Mouse (Mus musculus): ENCODE data around the gene Pbld2.
"Not testable (repeated sequence)": the region's sequence is repeated elsewhere in the genome, so short reads cannot be mapped to it uniquely, and the experiment has no call there.

The Pbld2 gene

DNA sequence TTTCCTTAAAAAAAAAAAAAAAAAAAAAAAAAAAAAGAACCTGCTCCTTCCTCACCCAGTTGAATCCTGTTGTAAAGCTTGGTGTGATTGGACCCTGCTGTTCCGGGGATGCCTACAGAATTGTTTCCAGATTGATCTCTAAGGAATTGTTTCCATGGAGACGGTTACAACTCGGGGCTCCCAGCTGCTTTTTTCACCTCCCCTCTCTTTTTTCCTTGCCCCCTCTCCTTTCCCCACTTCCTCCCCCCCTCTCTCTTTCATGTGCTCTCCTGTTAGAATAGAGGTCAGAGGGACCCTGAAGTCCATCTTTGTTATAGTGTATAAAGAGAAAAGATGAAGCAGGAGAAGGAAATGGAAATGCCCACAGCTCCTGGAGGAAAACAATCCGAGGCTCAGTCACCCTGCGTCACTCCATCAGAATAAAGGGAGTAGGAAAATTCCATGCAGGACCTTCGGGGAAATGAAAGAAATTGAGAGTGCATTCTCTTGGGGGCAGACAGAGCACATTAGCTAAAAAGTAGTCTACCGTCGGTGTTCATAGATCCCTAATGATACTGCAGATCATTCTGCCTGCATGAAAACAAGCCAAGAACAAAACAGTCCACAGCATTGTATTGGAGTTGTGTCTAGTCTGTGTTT lies 2.2 kb downstream of the Pbld2 start:
- DNase-seq: peak in 1 of 2 experiments; percentile 28

DNA sequence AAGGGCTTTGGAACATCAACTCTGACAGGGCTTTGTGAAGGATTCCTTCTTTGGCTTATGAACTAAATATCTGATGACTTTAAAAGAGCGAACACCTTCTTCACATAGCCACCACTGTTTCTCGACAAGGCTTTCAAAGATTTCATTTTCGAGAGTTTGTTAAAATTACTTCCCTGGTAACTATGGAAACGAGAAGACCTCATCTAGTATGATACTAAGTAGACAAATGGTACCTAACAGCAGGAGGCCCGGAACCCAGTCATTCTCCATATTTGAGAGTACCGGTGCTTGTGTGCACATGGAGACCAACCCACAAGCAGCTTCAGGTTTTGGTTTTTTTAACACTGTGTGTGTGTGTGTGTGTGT lies 2.7 kb downstream of the Pbld2 start:
- no peak for DNase-seq

DNA sequence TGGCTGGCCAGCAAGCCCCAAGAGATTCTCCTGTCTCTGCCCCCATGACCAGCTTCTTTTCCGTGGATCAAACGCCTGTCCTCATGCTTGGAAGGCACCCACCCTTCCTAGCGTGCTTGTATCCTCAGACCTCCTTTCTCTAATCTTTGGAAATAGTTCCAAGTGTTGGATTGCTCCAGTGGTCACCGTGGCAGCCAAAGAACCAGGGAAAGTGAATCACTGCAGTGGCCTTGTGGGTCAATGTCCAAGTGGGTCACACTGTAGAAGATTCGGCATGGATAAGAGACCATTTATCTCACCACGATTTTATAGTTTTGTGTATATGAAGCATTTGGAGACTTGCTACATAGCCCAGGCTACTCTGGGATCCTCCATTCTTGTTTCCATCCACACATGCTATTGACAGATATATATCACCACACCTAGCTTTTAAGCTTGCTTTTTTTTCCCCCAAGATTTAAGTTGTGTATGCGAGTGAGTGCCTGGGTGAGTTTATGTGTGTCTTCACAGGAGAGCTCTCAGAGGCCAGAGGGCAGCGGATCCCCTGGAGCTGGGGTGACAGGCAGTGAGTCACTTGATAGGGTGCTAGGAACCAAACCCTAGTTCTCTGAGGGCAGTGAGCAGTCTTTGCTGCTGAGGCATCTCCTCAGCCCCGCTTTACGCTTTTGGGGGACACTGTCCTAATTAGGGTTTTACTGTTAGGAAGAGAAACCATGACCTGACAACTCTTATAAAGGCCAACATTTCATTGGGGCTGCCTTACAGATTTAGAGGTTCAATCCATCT lies 3.5 kb downstream of the Pbld2 start:
- no peak for DNase-seq

DNA sequence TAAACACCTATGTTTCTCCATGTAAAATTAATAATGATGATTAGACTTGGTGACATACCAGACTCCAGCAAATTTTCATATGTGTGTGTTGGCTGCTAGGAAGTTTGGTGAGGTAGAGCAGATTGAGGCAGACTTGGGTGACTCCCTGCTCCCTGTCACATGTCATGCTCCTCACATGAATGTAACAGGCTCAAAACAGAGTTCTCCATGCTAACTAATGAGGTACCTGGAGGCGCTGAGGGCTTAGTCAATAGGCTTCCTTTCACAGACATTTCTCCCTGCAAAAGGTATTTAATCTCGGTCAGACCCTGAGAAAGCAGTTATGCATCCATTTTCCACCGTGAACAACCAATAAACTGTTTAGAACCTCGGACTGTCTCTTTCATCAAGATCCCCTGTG lies 4.3 kb downstream of the Pbld2 start:
- DNase-seq: no peak

DNA sequence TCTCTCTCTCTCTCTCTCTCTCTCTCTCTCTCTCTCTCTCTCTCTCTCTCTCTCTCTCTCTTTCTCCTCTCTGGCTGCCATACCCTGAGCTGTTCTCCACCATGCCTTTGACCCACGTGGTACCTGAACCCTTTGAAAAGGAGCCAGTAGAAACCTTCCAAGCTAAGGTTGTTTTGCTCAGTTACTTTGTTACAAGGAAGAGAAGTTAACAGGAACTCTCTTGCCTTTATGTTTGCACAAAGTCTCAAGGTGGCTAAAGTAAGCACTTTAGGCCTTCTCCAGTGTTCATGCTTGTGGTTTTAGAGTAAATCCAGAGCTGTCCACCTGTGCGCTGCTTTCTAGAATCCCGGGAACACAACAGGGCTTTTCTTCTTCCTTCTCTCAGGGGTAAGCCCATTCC lies 8.2 kb downstream of the Pbld2 start:
- DNase-seq: no peak

DNA sequence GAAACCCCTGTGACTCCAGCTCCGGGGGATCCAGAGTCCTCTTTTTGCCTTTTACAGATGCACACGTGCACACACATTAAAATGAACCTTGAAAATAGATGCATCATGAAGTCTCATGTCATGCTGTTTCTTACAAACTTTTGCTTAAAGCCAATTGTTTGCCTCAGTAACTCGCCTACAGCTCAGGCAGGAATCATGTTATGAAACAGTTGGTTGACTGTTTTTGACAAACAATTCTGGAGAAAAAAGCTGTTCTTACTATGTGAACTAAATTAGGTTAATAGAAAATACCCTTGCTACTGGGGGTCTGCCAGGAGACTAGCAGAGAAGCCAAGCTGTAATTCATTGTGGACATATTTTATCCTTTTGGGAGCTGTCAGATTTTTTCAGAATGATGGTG lies 8.8 kb downstream of the Pbld2 start:
- DNase-seq: no peak

DNA sequence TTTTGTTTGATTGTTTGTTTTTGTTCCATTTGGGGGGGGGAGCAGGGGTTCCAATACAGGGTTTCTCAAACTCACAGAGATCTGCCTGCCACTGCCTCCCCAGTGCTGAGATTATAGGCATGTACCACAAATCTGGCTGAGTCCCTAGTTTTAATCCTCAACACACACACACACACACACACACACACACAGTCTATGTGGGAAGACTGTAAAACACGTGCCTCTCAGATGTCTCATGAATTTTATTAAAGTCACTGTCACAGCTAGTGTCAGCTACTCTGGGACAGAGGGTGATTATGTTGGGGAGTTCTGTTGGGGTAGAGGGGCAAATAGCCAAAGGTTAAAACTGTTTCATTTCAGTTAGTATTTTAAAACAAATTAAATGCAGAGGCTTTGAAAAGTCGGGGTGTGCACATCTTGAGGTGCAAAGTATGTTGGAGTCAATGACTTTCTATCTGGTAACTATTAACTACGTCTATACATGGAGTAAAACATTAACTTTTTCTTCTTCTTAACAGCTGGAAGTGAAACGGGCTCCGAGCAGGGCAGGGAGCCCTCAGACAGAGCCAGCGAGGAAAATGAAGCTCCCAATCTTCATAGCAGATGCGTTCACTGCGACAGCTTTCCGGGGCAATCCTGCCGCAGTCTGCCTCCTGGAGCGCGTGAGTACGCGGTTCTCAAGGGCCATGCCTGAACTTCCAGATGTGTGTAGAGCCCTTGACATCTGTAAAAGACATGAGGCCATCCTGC lies 14.6 kb downstream of the Pbld2 start:
- DNase-seq: no peak

DNA sequence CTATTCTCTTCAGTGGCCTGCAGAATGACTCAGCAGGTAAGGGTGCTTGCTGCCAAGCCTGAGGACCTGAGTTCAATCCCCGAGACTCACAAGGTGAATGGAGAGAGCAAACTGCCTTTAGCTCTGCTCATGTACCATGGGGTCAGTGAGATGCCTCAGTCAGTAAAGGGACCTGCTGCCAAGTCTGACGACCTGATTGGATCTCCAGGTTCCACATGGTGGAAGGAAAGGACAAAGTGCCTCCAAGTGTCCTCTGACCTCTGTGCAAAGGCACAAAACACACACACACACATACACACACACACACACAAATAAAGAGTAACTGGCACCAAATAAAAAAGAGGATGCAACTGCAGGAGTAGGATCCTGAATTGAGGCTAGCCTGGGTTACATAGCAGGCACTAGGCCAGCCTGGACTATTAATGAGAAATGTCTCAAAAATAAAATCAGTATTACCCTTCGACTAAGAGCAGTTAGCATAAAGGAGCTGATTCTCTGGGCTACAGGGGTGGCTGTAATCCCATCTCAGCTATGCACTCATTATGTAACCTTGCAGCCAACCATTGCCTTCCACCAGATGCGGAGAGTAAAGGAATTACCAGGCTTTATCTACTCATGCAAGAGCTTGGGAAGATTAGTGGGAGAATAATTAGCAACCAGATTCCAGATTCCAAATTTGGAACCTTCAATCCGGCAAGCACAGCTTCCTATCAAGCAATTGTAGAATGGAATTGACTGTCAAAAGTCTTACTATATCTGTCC lies 15.9 kb downstream of the Pbld2 start:
- no peak for DNase-seq

DNA sequence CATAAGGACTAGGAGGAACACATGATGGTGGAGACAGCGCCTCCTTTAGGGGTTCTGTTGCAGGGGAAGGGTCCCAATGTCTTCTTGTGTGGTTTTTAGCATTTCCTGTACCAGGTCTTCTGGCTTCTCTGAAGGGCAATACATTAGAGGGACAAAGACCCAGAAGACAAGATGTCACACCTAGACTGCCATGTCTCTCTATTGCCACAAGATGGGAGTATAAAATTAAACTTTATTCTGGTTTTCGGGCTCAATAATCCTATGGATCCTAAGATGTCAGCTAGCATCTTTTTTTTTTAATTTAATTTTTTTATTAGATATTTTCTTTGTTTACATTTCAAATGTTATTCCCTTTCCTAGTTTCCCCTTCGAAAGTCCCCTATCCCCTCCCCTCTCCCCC lies 19.0 kb downstream of the Pbld2 start:
- no peak for DNase-seq

DNA sequence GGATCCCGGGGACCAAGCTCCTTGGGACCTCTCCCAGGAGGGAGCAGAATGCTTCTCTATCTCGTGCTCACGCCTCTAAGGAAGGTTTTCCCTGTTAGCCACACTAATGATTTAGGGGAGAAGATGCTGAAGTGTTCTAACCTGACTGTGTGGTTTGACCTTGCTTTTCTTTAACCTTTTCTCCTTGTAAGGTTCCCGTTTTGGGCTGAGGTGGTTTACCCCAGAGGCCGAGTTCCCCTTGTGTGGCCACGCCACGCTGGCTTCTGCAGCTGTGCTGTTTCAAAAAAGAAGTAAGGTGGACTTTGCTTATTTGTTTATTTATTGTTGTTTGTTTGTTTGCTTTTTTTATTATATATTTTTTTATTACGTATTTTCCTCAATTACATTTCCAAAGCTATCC lies 23.6 kb downstream of the Pbld2 start:
- no peak for DNase-seq

DNA sequence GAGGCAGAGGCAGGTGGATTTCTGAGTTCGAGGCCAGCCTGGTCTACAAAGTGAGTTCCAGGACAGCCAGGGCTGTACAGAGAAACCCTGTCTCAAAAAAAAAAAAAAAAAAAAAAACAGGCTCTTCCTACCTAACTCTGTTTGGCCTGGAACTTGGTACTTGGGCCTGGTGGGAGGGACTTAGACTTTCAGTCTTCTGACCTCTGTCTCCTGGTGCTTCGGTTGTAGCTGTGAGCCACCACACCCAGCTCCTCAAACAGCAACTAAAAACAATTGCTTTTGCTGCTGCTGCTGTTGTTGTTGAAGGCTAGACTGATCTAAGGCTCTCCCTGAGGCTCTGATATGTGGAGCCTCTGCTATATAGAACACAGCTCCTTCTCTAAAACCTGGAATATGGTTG lies 25.0 kb downstream of the Pbld2 start:
- no peak for DNase-seq

DNA sequence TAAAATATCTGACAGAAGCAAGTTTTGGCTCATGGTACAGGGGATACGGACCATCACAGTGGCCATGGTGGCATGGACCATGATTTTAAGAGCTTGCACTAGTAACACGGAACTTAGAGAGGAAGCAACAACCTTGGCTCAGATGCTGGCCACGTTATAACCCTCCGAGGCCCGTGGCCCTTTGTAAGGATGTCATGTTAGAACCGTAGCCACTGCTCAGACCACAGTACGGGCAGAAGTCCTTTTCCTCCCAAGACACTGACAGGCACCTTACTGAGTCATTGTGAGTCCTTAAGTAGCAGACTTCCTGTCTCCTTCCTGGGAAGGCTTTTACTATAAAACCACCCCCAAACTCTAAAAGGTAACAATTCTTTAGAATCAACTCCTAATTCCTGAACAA lies 27.2 kb downstream of the Pbld2 start:
- DNase-seq: no peak

DNA sequence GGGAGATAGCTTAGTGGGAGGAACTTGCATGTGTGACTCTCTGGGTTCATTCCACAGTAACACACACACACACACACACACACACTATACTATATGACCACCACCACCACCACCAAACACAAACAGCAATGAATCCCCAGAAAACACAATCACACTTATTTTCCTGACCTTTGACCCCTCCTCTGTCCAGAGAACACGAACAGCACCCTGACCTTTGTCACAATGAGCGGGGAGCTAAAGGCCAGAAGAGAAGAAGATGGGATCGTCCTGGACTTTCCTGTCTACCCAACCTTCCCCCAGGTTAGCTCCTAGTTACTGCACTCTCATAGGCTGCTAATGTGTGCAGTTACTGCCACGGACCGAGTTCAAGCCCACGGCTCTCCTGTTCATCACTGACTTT lies 27.9 kb downstream of the Pbld2 start:
- DNase-seq: no peak

DNA sequence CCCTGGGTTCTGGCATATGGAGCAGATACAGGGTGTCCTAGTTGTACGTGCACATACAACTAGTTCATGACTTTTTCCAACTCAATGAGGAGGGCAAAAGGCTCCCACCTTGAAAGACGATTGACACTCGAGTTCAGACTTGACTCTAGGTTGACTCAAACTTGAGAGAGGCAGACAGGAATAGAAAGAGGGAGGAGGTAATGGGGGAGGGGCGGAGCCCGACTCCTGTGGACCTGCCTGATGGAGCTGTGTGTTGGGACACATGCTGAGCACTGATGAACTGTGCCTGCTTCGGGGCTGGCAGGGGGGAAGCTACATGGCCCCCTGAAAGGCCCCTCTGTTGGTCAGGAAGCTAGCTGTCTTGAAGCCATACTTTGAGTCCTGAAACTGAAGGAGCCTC lies 28.9 kb downstream of the Pbld2 start:
- no peak for DNase-seq

DNA sequence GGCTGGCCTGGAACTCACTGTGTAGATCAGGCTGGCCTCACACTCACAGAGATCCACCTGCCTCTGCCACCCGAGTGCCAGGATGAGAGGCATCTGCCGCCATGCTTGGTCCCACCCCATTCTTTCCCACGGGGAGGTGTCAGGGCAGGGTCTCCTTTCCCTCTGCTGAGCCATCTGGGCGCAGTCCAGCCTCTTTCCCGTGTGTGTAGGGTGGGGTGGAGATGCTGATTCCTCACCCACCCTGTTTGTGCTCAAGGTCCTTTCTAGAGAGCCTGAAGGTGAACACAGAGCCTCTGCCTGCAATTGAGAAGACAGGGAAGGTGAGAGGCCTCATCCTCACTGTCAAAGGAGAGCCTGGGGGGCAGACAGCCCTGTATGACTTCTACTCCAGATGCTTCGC lies 30.0 kb downstream of the Pbld2 start:
- not testable (repeated sequence) for DNase-seq

DNA sequence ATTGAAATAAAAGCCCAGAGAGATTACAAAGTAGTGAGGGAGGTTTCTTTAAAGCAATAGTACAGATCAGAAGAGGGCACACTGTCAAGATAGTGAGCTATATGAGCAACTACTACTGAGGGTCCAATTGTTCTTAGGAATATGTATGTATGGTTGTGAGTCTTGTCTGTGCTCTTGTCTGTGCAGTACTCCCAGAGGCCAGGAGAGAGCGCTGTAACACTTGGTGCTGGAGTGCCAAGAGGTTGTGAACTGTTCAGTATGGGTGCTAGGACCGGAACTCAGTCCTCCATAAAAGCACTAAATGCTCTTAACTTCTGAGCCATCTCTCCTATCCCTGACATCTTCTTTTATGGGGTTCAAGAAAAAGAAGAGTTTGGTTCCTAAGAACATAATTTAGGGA lies 30.5 kb downstream of the Pbld2 start:
- no peak for DNase-seq

DNA sequence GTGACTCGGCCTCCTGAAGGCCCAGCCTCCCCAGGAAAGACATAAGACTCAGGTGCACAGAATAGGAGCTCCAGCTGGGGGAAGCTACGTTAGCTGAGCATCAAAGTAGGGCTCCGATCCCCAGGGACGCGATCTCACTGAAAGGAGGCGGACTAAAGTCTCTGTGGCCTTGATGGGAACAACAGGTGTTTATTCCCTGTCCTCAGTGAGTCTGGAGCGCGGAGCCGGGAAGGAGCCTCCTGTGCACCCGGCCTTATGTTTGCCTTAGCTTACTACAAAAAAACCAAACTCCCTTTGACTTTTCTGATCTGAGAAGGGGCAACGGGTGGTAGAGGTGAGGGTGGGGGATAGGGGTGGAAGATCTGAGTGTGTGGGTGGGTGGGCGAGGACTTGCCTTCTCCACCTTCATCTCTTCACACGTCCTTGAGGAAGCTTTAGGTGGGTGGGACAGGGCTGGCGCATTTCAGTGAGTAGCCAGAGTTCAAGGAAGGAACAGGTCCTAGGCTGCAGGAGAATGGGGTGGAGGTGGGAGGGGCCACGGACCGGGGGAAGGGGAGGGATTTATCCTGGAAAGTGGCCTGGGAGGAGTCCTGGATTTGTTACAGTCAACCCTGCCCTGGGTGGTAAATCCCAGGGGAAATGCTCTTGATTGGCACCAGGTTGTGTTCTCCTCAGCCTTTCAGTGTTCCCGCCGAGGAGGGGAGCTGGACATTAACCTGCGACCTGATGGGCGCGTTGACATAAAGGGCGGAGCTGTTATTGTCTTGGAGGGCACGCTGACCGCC lies 33.0 kb downstream of the Pbld2 start:
- no peak for DNase-seq

DNA sequence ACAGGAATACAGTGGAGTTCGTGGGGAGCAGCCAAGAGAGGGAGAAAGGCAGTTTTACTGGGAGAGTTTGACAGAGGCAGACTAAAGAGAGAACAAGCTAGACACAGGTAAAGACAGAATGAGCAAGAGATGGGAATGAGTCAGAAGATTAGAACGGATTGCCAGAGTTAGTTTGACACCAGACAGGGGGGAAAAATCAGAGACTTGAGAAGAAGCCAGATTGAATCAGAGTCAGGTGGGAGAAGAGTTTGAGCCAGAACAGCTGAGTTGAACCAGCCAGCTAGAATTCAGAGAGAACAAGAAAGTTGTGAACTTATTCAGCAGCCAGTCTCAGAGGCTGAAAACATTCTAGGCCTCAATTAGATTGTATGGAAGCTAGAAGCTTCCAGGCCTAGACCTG lies 35.7 kb downstream of the Pbld2 start, which contains the start of gene Pbld1:
Pbld1 (plus strand) TSS at position 301 of the 400 bp plus-strand sequence.
- no peak for DNase-seq

DNA sequence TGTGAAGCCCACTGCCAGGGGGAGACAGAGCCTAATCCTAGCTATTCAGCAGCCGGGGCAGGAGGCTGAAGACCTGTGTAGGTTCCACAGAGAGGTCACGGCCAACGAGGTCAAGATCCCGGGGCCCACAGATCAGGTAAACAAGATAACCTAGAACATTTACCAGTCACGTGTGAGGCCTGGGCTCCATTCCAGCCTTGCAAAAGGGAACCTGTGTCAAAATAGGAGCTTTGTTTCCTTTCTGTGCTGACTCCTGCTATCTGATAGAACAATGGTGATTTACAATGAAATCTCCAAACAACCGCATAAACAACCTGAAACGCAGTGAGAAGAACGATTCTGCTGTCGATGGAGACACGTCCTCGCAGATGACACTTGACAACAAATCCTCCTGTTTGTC lies 36.3 kb downstream of the Pbld2 start:
- DNase-seq: no peak

DNA sequence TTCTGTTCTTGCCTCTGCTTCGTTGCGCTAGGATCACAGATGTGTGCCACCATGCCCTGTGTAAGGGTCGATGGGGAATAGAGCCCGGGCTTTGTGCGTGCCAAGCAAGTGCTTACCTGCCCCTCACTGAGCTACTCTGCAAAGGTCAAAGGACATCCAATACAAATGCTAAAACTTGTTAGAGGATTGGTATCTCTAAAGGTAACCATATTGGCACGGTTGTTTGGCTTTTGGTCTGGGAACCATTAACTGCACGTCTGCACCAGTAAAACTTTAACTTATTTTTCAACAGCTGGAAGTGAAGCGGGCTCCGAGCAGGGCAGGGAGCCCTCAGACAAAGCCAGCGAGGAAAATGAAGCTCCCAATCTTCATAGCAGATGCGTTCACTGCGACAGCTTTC lies 37.2 kb downstream of the Pbld2 start:
- DNase-seq: no peak

DNA sequence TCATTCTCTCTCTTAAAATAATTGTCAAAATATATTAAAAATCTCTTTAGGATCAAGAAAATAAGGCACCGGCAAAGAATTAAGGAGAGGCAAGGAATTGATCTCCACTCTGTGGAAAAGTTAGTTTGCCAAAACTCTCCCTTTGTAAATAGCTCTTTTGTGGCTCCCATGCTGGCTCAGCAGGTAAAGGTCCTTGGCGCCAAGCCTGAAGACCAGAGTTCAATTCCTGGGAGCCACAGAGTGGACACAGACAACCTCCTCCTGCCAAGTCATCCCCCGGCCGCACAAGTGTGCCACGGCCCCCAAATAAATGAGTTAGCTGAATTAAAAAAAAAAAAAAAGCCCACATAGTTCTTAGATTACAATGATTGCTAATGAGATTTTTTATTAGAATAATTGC lies 38.6 kb downstream of the Pbld2 start:
- no peak for DNase-seq

DNA sequence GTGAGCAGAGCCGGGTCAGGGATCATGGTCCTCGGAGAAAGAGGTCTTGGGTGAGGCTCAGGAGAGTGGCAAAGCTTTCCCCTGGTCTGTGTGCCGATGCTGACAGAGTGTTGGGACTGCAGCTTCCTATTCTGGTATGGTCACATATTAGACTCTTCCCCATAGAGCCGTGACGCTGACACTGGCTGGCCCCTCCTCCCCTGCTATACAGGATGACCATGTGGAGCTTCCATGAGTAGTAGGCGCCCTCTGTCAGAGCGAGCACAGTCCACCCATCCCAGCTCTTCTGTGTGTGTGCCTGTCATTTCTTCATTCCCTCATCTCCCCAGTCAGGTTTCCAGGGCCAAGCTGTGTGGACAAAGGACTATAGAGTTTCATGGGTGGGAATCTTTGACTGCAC lies 39.2 kb downstream of the Pbld2 start:
- DNase-seq: no peak

DNA sequence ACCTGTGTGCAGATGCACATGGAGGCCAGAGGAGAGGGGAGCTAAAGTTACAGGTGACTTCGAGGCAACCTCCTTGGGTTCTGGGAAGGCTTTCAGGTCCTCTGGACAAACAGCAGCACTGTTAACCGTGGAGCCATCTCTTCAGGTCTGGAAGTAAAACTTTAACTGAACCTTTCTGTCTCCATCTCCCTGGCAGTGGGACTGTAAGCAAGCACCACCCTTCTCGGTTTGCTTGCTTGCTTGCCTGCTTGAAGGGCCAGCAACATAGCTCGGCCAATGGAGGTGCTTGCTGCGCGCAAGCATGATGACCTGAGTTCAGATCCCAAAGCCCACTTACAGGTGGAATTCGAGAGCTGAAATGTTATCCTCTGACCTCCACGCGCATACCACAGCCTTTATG lies 40.4 kb downstream of the Pbld2 start:
- no peak for DNase-seq

All from cerebellum, postnatal 10 days (tissue).